Mouse (Mus musculus) lung, adult 2 months (tissue): ENCODE results near the gene Ces1f. TPM values are rescaled to one million over a fixed set of nuclear protein-coding genes. Genes with fewer than 3 reads are reported as not detected.

ENCODE experiments used
- DNase-seq: peaks from one replicate; pipeline ENCODE4 v3.0.0; 2022
- H3K4me1 ChIP-seq: fragments of 200-500 bp; 2 replicates; pipeline ENCODE4 v1.6.1; 2011; ENCODE audit warnings: low read length; ENCODE audit not compliant: control insufficient read depth, insufficient read depth
- H3K4me3 ChIP-seq: fragments of 200-500 bp; replicated peaks from 2 replicates; pipeline ENCODE3; 2011; ENCODE audit warnings: low read depth, mild to moderate bottlenecking, control low read depth, low read length; ENCODE audit errors: extremely low read depth
- CTCF ChIP-seq: fragments of 200-500 bp; IDR thresholded peaks from 2 replicates; pipeline ENCODE4 v1.5.1; 2011; ENCODE audit warnings: mild to moderate bottlenecking, low read length, control low read depth; ENCODE audit not compliant: insufficient read depth
- POLR2A ChIP-seq: fragments of 200-500 bp; IDR thresholded peaks from 2 replicates; pipeline ENCODE4 v1.6.1; 2011; ENCODE audit warnings: low read depth, mild to moderate bottlenecking, control low read depth, low read length, borderline replicate concordance; ENCODE audit errors: extremely low read depth
- WGBS: fragments of 180-500 bp; shearing (Covaris S2); methylation state at CpG from one replicate; pipeline ENCODE4 v1.1.7; 2018; 5-methylcytosine and 5-hydroxymethylcytosine counted together
- polyA plus RNA-seq: library from polyadenylated mRNA; depleted of rRNA; stranded (reverse); fragments of >200 nt; gene quantifications from 2 replicates; pipeline ENCODE4 v1.2.3, GENCODE M21; 2012; rRNA removed

The Ces1f gene
- 2.8 and 4.0 TPM in 2 replicates for polyA plus RNA-seq

DNA sequence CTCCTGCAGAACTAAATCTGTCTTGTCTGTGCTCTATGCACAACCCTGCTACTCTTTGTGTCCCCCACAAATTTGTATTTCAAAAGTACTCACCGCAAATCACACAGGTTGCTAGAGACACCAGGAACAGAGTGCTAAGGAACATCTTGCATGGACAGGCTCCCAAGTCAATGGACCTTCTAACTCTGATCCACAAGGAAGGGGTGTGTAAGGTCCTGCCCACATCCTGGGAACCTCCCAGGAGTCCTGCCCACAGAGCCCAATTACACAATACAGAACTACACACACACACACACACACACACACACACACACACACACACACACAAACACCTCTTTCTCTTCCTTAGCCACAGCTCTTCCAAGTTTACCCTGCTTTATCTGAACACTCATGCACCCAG is at the start of gene Ces1f:
Gene Ces1f, minus strand, starts transcription at position 192 of the 400 bp plus-strand sequence.
- H3K4me1 ChIP-seq = no peaks in the 10 kb centered on the region
- TF ChIP-seq POLR2A (no peak), CTCF (no peak)
- DNase-seq = no peak
- no peak within 1 kb of the TSS for H3K4me3 ChIP-seq
- 91% methylated on average over 1 of the region's 1 CpGs for WGBS

DNA sequence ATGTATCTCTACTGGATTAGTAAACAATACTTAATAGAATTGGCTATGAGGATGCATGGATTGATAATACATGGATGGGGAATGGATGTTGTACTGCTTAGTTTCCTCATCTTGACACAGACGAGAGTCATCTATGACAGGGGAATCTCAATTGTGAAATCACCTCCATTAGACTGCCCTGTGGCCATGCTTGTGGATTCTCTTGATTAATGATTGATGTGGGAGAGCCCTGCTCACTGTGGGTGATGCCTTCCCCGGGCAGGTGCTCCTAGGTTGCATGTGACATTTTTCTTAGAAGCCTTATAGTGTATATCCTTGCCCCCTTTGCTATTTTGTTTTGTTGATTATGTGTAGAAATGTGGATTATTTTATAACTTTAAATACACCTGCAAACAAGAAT is 45.6 kb upstream of the Ces1f start:
- WGBS = 58% methylated on average over 2 of the region's 2 CpGs
- TF ChIP-seq POLR2A (no peak), CTCF (no peak)
- Histone ChIP-seq H3K4me3 (no peak overlapping the region), H3K4me1 (no peaks in the 10 kb centered on the region)
- no peak for DNase-seq

DNA sequence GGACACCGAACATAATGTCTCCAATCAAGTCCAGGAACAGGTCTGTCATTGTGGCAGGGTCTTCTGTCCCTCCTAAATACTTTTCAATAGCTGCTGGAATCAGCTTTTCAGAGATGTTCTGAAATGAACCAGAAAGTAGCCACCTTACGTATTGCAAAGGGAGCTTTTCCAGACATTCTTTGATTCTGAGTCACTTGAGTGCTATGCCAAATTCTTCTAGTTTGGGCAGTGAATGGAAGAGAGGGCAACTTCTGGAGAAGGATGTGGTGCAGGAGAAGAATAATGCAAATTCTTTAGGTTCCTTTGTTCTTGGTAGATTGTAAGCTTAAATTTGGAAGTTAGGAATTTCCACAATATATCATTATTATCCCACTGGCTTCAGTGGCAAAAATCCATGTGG is 37.5 kb upstream of the Ces1f start:
- 70% methylated on average over 2 of the region's 2 CpGs for whole genome bisulfite sequencing
- Histone ChIP-seq H3K4me3 (no peak overlapping the region), H3K4me1 (no peaks in the 10 kb centered on the region)
- DNase-seq = no peak
- TF ChIP-seq POLR2A (no peak), CTCF (no peak)

DNA sequence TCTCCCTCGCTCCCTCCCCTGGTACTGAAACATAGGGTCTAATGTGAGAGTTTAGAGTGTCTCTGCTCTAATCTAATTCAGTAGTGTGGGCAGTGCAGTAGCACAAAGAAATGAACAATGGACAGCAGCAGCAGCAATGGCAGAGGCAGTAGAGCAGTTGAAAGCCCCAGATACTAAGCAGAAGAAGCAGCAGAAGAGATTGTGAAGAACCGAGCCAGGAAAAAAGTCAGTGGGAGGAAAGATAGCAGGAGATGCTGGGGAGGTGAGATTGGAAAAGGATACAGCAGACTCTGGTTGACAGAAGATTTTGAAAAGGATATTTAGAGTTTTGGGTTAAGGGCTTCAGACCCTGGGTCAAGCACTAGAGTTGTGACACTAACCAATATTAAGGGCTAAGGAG is 36.0 kb upstream of the Ces1f start:
- H3K4me3 ChIP-seq = no peak overlapping the region
- WGBS = 70% methylated on average over 2 of the region's 2 CpGs
- DNase-seq = no peak
- no peaks in the 10 kb centered on the region for H3K4me1 ChIP-seq
- TF ChIP-seq POLR2A (no peak), CTCF (no peak)

DNA sequence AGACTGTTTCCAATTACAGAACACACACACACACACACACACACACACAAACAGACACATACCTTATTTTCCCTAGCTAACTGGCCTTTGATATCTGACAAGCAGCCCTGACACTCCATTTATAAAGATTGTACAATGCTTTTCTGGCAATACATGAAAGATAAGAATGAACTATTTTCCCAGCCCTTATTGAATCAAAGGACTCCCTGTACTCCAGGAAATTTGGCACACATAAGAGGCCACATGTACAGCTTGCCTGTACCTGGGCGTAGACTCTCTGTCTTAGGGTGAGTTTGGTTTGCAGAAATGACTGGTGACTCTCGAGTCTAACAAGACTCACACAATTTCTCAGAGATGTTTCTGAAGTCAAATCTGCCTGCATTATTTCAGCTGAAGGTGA is 4.3 kb upstream of the Ces1f start:
- 56% methylated on average over 2 of the region's 2 CpGs for WGBS

DNA sequence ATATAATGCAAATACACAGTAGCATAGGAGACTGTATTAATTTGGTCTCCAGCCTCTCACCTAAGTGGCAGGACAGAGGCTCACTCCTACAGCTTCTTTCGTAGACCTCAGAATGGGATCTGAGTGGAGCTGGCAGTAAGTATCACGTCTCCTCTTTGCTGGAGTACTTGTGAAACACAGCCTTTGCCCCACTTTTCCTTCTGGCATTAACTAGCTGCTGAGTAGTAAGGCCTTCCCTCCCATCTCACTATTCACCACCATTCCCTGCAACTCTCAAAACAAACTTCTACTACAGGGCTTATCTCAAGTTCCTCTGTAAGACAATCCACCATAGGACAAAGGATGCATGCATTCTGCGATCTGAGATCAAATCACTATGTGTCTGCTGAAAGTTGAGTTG is 2.8 kb upstream of the Ces1f start:
- DNase-seq = no peak
- no peak for TF ChIP-seq CTCF
- no peak for TF ChIP-seq POLR2A
- Histone ChIP-seq H3K4me1 (no peaks in the 10 kb centered on the region), H3K4me3 (no peak overlapping the region)
- 60% methylated on average over 3 of the region's 3 CpGs for WGBS

More for the DNA sequence above, 4.3 kb upstream of the Ces1f start:
- H3K4me3 ChIP-seq = no peak overlapping the region
- no peak for DNase-seq
- no peak for TF ChIP-seq CTCF
- no peak for TF ChIP-seq POLR2A
- H3K4me1 ChIP-seq = no peaks in the 10 kb centered on the region

DNA sequence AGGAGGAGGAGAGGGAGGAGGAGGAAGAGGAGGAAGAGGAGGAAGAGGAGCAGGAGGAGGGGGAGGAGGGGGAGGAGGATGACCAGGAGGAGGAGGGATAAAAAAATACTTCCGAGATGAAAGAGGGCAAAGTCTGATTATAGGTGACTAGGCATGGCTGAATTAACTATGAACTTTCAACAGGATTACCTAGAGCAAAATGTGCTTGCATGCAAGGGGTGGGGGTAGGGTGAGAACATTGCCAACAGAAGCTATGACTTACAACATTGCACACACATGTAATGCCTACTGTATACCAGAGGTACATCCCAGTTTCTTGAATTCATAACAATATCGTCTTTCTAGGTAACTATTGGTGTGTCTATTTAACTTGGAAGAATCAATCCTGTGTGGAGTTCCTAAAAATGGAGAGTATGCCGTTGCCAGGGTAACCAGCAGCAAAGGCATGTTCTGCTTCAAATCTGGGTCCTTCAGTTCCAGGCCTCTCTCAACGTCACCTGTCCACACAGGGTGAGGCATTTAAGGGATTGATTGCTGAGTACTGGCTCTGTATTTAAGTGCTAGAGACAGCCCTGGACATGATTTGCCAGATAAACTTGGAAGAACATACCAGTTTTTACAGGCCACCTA is 1.3 kb downstream of the Ces1f start:
- Histone ChIP-seq H3K4me3 (no peak overlapping the region), H3K4me1 (no peaks in the 10 kb centered on the region)
- TF ChIP-seq CTCF (no peak), POLR2A (no peak)
- WGBS = 72% methylated on average over 4 of the region's 4 CpGs
- DNase-seq = no peak

DNA sequence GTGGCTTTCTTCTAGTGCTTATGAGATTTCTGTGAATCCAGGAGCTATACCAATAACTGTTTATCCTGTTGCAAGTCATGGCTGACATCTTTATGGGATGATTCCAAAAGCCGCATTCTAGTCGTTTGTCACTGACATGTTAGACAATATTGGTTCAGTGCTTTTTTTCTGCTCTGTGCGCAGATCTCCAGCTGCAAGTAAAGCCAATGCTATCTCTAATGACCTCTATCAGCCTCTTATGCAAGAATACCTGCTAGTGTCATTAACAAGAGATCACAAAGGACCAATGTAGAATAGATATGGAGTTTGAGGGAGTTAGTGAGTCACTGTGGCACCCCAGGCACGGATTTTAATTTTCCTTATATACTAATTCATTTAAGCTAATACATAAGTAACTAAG is 4.9 kb downstream of the Ces1f start:
- TF ChIP-seq CTCF (no peak), POLR2A (no peak)
- no peak for DNase-seq
- H3K4me1 ChIP-seq = no peaks in the 10 kb centered on the region
- H3K4me3 ChIP-seq = no peak overlapping the region
- 83% methylated on average over 4 of the region's 4 CpGs for WGBS

DNA sequence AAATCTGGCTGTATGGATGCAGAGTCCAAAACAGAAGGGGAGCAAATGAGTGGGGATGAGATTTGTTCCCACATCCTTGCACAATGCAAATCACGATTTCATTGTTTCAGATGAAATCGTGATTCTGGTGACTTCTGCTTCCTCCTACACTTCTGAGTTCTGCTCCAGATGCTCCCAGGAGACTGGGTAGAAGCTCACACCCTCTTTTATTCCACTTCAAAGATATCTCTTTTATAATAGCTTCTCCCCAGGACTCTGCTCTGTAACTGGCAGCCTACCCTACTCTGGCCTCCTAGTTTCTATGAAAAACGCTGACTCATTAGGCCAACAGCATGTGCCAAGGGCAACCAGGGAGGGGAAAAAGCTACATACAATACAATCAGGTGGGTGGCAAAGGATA is 6.2 kb downstream of the Ces1f start:
- 75% methylated on average over 3 of the region's 3 CpGs for WGBS
- no peak for DNase-seq
- H3K4me1 ChIP-seq = no peaks in the 10 kb centered on the region

DNA sequence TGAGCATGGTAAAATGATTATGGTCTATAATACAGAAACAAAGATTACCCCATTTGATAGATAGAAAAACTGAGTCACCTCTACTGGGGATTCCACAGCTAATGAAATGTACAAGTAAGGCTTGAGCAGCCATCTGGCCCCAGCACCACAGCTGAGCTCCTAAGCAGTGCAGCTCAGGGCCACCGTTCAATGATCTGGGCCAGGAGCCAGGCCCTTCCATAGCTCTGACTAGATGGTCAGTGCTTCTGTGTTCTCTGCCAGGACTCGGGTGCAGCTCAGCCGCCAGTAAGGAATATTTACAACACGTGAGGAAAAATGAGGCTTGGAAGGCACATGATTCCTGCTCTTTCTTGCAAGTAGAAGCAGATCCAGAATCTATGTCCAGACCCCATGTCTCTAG is 6.9 kb downstream of the Ces1f start:
- no peak for DNase-seq
- H3K4me1 ChIP-seq = no peaks in the 10 kb centered on the region
- no peak for TF ChIP-seq CTCF
- no peak for TF ChIP-seq POLR2A
- H3K4me3 ChIP-seq = no peak overlapping the region
- 53% methylated on average over 4 of the region's 4 CpGs for WGBS

More for the DNA sequence above, 6.2 kb downstream of the Ces1f start:
- no peak overlapping the region for H3K4me3 ChIP-seq
- TF ChIP-seq CTCF (no peak), POLR2A (no peak)
